Mouse (Mus musculus) megakaryocyte, adult 5-6 weeks (primary cell): ENCODE results near the gene Elmo2. TPM values are rescaled to one million over a fixed set of nuclear protein-coding genes. Genes with fewer than 3 reads are reported as not detected.

ENCODE experiments used
- ATAC-seq: 2 replicates; pipeline ENCODE4 v1.8.0; 2016; ENCODE audit warnings: mild to moderate bottlenecking, inconsistent platforms; ENCODE audit not compliant: poor library complexity, severe bottlenecking
- total RNA-seq, 2 experiments: library from RNA; stranded (forward) in 1 of 2; stranded (reverse) in 1 of 2; fragments of 153-499, 151-499 nt in 1 of 2; fragments of 221-1000, 200-1000 nt in 1 of 2; gene quantifications; 2 replicates each; pipeline versions ENCODE4 v1.2.3 to v1.2.4; 2015 to 2017

Elmo2 gene
- total RNA-seq (2015) (128 and 133 TPM in 2 replicates), total RNA-seq (2017) (89.7 and 94.8 TPM in 2 replicates)

- ATAC-seq = peak; percentile 85
Measured at GRCm38 (mm10) chr2:165326304-165327190, at the start of gene Elmo2. Elmo2 (minus strand) TSS chr2:165326479.

DNA sequence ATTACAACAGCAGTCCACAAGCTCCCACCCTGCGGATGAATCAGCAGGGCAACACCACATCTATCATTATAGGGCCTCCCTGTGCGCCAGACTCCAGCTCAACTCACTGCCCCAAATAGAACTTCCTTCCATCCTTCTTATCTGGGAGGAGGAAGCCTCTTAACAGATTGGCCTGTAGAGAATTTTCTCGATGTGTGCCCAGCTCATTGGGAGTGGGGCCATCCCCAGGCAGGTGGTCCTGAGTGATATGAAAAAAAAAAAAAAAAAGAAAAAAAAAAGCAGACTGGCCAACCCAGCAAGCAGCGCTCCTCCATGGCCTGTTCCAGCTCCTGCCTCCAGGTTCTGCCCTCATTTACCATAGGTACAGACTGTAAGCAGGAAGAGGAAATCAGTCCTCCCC is 49.7 kb upstream of the Elmo2 start:
- ATAC-seq = no peak

DNA sequence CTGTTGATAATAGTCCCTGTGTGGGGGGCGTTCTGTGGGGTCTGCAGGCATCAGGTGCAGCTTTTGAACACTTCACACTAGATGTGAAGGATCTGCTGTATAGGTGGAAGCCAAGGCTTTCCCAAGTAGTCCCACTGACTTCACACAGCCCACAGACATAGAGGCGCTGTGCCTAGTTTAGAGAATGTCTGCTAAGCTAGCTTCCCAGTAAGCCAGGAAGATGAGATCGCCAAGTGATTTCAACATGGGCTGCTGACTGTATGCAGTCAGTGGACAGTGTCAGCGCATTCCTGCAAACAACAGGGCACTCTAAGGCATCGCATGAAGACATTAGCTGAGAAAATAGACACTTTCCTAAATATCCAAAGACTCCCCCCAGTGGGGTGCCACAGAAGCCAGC is 49.2 kb upstream of the Elmo2 start:
- ATAC-seq = no peak

DNA sequence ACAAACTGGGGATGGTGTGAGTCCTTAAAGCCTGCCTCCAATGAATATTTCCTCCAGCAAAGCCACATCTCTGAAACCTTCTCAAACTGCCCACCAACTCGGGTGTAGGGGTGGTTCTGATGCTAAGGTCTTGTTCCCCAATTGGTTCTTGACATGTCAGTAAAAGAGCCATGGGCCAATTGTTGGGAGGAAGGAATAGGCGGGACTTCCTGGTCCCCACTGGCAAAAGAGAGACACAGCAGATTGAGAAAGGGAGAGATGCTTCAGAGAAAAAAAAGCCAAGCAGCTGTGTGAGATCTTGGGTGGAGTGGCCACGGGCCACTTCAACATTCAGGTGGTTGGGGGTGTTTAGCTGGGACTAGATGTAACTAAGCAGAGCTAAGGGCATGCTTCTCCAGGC is 44.8 kb upstream of the Elmo2 start:
- no peak for ATAC-seq

DNA sequence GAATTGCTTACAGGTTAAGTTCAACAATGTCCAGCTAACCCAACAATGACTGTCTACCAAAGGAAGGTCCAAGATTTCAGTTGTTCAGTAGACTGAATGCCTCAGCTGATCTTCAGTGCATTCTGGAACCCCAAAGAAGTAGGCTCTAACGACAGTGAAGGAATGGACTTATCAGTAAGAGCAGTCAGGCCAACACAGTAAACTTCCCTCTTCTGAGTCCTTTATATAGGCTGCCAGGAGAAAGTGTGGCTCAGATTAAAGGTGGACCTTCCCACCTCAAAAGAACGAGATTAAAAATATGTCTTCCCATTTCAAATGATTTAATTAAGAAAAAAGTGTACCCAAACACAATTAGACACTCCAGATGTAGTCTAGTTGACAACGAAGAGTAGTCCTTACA is 44.1 kb upstream of the Elmo2 start:
- no peak for ATAC-seq

DNA sequence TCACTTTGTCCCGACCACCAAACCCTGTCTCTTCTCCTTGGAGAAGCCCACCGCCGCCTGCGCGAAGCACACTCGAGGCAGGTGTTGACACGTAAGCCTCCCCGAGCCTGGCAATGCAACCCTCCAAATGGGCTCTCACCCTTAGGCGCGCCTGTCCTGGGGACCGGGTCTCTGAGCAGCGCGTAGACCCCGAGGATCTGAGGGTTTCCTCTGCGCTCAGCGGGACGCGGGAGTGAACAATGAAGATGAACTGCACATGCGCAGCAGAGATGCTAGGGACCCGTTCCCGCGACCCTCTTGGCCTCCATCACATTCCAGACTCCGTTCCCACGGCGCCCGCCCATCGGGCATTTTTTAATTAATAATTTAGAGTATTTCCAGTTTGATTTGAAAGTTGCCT is 42.2 kb upstream of the Elmo2 start, which contains the start of gene Zfp663:
TSS of gene Zfp663 (minus strand) at position 234 of the 400 bp plus-strand sequence.
- no peak for ATAC-seq

DNA sequence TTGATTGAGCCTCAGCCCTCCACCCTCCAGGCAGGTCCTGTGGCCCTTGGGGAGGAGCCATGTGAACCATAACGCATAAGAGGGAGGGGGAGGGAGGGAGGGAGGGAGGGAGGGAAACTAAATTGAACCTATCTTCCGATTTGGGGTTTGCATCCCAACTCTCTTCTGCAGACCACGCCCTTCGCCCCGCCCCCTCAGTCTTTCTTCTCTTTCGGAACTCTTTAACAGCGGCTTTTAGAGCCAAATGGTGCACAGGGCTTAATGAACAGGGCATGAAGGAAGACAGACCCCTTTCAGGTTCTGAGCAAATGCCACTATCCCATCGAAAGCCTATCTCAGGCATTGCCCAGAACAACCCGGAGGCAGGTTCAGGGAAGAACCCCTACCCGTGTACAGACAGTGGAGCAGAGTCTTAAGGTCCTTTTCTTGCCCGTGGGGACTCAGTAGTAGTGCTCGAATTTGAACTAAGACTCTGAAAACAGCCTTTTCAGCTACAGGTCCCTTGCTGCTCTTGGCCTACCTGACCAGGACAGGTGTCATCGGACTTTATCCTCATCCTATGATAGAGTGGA is 41.7 kb upstream of the Elmo2 start:
- no peak for ATAC-seq

DNA sequence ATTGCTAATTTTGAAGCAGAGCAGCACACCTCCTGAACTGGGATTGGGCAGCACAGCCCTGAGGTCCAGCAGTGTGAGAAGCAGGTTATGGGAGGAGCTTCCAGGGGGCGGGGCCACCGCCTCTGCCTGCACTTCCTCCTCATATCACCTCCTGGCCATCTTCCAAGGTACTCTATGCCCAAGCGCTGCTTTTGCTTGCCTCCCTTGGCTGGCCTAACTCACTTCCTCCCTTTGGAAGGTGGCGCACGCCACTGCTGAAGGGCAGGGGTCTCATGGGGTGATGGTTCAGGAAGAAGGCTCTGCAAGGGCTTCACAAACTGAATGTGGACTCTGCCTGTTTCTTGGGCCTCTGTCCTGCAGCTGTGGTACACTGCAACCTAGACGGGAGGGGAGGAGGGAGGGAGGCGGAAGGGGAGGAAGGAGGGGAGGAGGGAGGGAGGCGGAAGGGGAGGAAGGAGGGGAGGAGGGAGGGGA is 40.8 kb upstream of the Elmo2 start:
- peak; percentile 56 for ATAC-seq

DNA sequence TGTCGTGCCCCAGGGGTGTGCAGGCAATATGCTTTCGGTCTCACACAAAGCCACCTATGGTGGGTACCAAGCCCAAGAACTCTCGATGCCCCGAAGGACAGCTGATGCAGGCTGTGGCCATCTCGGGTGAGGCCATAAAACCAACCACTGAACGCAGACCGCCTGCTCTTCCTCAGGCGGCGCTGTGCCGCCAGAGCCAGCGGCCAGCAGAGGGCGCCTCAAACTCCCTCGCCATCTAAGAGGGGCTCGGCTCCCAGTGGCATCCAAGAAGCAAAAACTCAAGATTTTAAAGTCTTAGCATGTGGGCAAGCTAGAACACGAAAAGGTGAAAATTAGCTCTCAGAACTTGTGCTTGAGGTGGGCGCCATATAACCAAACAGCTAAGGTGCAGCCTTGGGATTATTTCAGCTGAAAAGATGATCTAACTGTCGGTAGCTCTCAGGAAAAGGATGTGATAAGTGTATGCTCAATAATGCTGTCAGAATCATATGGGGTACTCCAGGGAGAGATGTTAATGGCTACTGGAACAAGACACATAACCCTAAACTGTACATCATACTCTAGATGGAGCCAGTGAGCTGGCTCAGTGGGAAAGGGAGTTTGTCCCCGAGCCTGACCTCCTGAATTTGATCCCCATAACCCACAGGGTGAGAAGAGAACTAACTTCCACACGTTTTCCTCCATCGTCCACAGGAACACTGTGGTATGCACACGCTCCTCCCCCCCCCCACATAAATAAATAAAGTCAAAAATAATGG is 38.2 kb upstream of the Elmo2 start:
- peak; percentile 63 for ATAC-seq

DNA sequence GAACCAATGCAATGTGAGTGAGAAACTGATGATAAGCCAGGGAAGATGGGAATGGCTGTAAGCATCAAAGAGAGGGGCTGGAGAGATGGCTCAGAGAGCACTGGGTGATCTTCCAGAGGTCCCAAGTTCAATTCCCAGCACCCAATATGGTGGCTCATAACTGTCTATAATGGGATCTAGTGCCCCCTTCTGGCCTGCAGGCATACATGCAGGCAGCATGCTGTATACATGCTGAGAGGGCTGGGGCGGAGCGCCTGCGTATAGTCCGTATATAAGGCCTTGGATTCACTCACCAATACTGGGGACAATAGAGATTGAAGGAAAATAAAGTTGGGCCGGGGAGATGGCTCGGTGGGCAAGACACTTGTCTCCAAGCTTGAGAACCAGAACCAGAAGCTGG is 37.0 kb upstream of the Elmo2 start:
- no peak for ATAC-seq

GRCm38 (mm10) chr2:165360861-165361260 is 34.6 kb upstream of the Elmo2 start:
- peak; percentile 78 for ATAC-seq

GRCm38 (mm10) chr2:165351828-165352513 is 25.7 kb upstream of the Elmo2 start:
- ATAC-seq = no peak

- ATAC-seq = 0 out of 2 replicates have a peak, but pooled peaks have one; percentile 33
Measured at GRCm38 (mm10) chr2:165349466-165349865, 23.2 kb upstream of the Elmo2 start.

GRCm38 (mm10) chr2:165346180-165346579 is 19.9 kb upstream of the Elmo2 start:
- peak; percentile 72 for ATAC-seq

- ATAC-seq = peak; percentile 47; the same call in 1 of the 2 replicates
Measured at GRCm38 (mm10) chr2:165337191-165337590, 10.9 kb upstream of the Elmo2 start.

- ATAC-seq = peak; percentile 82
Measured at GRCm38 (mm10) chr2:165332610-165333210, 6.4 kb upstream of the Elmo2 start.

DNA sequence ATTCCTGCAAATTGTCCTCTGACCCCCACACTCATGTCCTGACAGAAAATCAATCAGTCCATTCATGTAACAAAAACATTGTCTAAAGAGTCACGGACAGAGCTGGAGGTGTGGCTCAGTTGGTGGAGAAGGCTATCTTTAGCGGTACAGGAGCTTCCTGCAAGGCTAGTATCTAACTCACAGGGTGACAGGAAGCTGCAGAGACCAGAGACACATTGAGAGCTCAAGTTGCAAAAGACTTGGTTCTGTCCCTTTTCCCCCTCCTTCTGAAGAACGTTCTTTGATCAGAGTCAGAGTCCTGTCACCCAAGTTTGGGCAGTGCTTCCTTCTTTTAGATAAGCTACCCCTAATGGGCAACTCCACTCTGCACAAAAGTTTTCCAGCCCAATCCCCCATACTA is 3.4 kb upstream of the Elmo2 start:
- peak; percentile 25 for ATAC-seq

GRCm38 (mm10) chr2:165328746-165329145 is 2.5 kb upstream of the Elmo2 start:
- ATAC-seq = no peak

DNA sequence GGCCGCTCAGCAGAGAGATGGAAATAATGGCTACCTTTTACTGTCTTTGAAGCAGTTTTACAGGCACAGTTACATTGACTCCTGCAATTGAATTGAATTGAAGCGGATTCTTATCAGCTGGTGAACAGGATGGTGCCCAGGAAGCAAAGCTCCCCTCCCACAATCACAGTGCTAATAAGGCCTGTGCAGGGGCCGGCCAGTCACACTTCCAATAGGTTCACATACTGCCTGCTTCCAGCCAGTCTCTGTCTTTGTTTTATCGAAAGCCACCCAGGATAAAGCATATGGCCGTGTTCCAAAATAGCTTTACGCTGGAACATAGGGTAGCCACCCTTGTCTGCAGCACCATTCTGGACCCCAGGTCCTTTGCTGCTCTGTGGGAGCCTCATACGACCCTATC is 1.1 kb upstream of the Elmo2 start:
- no peak for ATAC-seq
